Mouse (Mus musculus) embryonic fibroblast, embryonic 13.5 days (primary cell): ENCODE measurements around the gene Fam178b. TPM values are rescaled to one million over a fixed set of nuclear protein-coding genes. Genes with fewer than 3 reads are reported as not detected.

Experiments
- H3K27ac ChIP-seq: 2 replicates; pipeline ENCODE4 v1.5.1; 2012; ENCODE audit warnings: low read length, control low read depth, inconsistent platforms; ENCODE audit not compliant: insufficient read depth
- H3K4me1 ChIP-seq: 2 replicates; pipeline ENCODE4 v1.6.1; 2011; ENCODE audit warnings: low read length; ENCODE audit not compliant: control insufficient read depth, insufficient read depth
- H3K4me3 ChIP-seq: 2 replicates; pipeline ENCODE4 v1.5.1; 2011; ENCODE audit warnings: mild to moderate bottlenecking, control low read depth, low read length; ENCODE audit not compliant: insufficient read depth
- CTCF ChIP-seq: IDR thresholded peaks from 2 replicates; pipeline ENCODE4 v1.5.1; 2011; ENCODE audit warnings: mild to moderate bottlenecking, control low read depth, low read length, moderate library complexity, borderline replicate concordance; ENCODE audit not compliant: insufficient read depth
- POLR2A ChIP-seq: IDR thresholded peaks from 2 replicates; pipeline ENCODE4 v1.6.1; 2011; ENCODE audit warnings: low read depth, mild to moderate bottlenecking, control low read depth, low read length, moderate library complexity
- polyA plus RNA-seq: library from polyadenylated mRNA; stranded (reverse); fragments of >200 nt; gene quantifications from 2 replicates; pipeline ENCODE4 v1.2.4, GENCODE M21; 2011; ENCODE audit warnings: low read depth; ENCODE audit not compliant: missing spikeins, insufficient read length

Gene Fam178b
- polyA plus RNA-seq, 1 experiment: not detected

DNA sequence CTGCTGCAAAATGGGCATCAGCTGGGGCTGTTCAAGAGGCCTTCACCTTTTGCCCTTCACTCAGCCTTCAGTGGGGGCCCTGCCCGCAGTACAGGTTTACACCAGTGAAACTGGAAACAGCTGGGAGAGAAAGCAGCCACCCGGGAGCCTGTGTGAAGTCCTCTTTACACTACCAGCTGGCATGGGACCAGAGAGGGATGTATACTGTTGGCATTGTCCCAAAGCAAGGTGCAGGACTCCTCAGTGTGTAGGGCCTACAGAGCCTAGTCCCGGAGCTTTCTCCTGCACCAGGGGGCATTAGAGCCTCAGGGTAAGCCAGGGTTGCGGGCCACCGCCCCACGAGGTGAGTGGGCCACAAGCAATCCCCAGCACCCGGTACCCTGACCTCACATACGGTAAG lies 152.5 kb downstream of the Fam178b start:
- TF ChIP-seq POLR2A (no peak), CTCF (no peak)
- no peak overlapping the region for H3K27ac ChIP-seq
- no peak overlapping the region for H3K4me3 ChIP-seq
- H3K4me1 ChIP-seq: no peaks in the 10 kb centered on the region

DNA sequence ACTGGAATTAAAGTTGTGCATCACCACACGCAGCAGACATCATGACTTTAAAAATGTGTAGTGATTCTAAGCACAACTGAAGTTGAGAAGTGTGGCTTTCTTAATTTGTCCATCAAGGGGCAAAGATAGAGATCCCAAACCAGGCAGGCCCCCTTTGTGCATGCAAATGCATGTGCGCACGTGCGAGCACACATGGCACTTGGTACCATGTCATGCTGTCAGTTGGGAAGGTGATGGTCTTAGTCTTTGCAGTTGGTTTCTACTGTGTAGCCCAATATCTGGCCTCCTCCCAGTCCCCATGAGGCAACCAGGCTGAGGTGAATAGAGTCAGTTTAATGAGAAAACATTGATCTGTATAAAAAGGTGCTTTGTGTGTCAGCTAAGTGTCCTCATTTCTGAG lies 153.1 kb downstream of the Fam178b start:
- TF ChIP-seq POLR2A (no peak), CTCF (no peak)

DNA sequence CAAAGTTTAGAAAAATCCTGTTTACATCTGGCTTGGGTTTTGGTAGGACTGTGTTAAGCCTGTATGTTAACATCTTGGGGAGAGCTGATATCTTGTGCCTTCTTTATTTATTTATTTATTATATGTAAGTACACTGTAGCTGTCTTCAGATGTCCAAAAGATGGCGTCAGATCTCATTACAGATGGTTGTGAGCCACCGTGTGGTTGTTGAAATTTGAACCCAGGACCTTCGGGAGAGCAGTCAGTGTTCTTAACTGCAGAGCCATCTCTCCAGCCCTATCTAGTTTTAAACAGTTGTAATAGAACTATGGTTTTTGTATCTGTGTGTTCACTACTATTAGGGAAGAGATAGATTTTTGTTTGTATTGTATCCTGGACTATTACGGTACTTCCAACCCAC lies 153.7 kb downstream of the Fam178b start:
- Histone ChIP-seq H3K27ac (no peak overlapping the region), H3K4me3 (no peak overlapping the region), H3K4me1 (no peaks in the 10 kb centered on the region)
- TF ChIP-seq POLR2A (no peak), CTCF (no peak)

More for the DNA sequence above, 153.1 kb downstream of the Fam178b start:
- Histone ChIP-seq H3K27ac (no peak overlapping the region), H3K4me1 (no peaks in the 10 kb centered on the region), H3K4me3 (no peak overlapping the region)

DNA sequence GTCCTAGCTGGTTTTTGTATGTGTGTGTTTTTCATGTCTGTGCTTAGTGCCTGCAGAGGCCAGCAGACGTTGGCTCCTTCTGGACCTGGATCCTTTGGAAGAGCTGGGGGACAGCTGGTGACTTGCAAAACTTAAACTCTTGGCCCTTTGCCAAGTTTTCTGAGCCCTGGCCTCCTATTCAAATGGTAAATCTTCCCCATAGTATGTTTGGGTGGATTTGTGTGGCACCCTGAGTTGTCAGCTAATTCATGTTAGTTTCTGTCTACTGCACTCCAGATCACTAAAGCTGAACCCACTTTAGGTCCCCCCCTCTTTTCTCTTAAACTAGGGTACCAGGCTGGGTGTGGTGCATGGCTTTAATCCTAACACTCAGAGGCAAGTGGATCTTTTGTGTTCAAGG lies 154.6 kb downstream of the Fam178b start:
- H3K27ac ChIP-seq: no peak overlapping the region
- no peak overlapping the region for H3K4me3 ChIP-seq
- no peaks in the 10 kb centered on the region for H3K4me1 ChIP-seq
- TF ChIP-seq CTCF: no peak
- TF ChIP-seq POLR2A: no peak

DNA sequence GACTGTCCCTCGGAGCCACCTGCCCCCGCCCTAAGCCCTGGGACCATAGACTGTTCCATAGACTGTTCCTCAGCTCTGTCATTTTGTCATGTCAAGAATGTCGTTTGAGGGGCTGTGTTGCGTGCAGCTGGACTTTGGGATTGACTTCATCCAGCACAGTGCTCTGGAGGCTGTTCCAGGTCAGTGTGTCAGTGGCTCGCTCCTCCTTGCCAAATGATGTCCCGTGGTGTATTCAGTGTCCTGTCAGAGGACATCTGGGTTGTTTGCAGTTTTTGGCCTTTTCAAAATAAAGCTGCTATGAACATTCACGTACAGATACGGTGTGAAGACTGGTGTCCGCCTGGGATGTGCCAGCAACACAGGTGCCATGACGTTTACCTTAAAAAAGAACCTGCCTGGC lies 156.1 kb downstream of the Fam178b start:
- TF ChIP-seq CTCF (no peak), POLR2A (no peak)
- no peak overlapping the region for H3K27ac ChIP-seq
- H3K4me1 ChIP-seq: no peaks in the 10 kb centered on the region
- H3K4me3 ChIP-seq: no peak overlapping the region

DNA sequence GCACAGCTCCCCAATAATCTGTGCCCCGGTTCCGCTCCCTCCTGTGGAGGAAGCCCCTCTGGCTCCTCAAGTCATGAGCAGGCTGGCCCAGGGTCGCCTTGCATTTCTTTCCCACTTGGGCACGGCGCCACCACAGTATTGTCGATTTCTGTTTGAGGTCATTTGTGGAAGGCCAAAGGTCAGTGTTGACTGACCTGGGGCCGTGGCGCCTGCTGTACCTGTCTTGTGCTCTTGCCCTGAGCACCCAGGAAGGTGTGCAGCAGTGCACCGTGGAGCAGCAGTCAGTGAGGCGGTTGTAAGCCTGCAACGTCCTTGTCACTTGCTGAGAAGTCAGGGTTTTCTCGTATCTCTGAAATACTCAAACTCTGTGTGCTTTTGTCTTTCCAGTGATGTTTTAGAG lies 157.2 kb downstream of the Fam178b start:
- TF ChIP-seq POLR2A: no peak
- TF ChIP-seq CTCF: no peak
- Histone ChIP-seq H3K27ac (no peak overlapping the region), H3K4me3 (no peak overlapping the region), H3K4me1 (no peaks in the 10 kb centered on the region)

DNA sequence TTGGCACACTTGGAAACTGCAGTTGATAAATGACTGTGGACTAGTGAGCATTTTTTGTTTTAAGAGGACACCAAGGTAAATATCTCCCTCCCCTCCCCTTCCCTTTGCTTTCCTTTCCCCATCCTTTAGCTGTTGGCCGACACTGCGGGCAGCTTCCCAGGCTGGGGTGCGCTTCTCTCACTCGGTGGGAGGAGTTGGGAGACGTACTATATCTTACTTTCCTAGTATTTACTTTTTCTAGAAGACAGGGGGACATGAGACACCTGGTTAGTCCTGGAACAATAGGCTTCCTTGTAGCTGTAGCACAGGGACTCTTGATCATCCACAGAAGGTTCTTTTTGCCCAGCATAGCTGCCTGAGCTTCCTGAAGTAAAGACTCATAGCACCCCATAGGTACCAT lies 158.9 kb downstream of the Fam178b start:
- Histone ChIP-seq H3K27ac (no peak overlapping the region), H3K4me1 (no peaks in the 10 kb centered on the region), H3K4me3 (no peak overlapping the region)
- TF ChIP-seq CTCF: no peak
- TF ChIP-seq POLR2A: no peak

DNA sequence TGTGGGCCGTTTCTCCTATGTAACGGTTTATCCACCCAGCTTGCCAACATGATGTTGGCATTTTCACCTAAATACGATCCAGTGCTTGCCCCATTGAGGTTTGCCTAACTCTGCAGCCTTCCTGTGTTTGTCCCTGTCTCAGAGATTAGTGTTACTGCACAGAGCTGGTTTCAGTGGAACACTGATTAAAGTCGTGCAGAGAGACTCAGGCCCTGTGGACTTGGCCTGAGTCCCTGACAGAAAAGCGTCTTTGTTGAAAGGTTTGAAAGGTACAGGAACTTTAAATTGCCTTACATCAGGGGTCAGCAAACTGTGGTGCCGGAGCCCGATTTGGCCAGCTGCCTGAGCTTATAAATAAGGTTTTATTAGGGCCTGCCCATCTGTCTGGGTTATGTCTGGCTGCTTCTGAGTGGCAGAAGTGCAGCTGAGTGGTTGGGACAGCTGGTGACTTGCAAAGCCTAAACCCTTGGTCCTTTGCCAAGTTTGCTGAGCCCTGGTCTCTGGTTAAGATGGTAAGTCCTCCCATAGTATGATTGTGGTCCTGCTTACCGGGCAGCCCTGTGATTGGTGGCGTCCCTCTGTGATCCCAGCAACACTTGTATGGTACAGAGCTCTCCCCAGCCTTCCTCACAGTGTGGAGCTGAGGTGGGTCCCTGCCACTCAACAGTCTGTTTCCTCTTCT lies 159.5 kb downstream of the Fam178b start:
- H3K27ac ChIP-seq: no peak overlapping the region
- H3K4me3 ChIP-seq: no peak overlapping the region
- TF ChIP-seq CTCF (no peak), POLR2A (no peak)
- 0 out of 2 replicates have a peak, but pooled peaks cover under 1% of the 10 kb centered on the region for H3K4me1 ChIP-seq

DNA sequence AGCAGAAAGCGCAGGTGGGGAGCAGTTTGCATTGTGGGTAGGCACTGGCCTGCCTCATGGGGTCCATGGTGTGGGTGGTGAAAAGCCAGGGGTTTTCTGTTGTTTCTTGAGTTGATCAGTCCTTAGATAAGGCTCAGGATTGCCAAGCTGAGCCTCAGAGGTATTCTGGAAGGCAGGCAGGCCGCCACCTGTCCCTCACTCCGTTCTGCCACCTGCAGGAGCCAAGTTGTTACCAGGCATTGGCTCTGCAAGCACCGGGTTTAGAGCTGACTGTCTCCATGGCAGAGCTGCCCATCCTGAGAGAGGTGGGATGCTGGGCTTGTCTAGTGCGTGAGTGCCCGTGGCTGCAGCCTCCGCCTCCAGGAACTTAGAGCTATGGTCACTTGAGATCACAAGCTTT lies 160.8 kb downstream of the Fam178b start:
- H3K27ac ChIP-seq: no peak overlapping the region
- H3K4me1 ChIP-seq: peaks cover 7% of the 10 kb centered on the region; the same call in 1 of the 2 replicates
- no peak overlapping the region for H3K4me3 ChIP-seq
- TF ChIP-seq POLR2A: no peak
- TF ChIP-seq CTCF: no peak

DNA sequence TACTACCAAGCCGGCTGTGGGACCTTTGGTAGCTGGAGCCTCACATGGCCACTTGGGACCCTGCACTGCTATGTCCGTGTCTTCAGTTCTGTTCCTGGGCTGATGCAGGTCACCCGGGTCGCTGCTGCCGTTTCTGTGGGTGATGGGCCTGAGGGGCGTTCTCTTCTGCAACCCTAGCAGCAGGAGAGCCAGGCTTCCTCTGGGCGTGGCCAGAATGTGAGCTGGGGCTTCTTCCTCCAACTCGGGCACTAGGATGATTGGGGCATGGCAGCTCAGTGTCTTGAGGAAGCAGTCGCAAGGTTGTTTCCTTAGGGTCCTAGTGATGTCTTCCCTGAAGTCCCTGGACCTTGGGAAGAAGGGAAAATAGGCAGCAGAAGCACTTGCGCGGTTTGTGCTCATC lies 163.4 kb downstream of the Fam178b start:
- no peak overlapping the region for H3K27ac ChIP-seq
- H3K4me3 ChIP-seq: no peak overlapping the region
- TF ChIP-seq POLR2A: no peak
- TF ChIP-seq CTCF: no peak
- peaks cover 7% of the 10 kb centered on the region; the same call in 1 of the 2 replicates for H3K4me1 ChIP-seq
